Mouse (Mus musculus): ENCODE measurements at regions not wholly inside any gene's neighbourhood (a gene's known extent, or its start where the extent isn't known, plus 50 kb on each side); places are given as distances from the start of the nearest gene placed in this dataset.

GRCm38 (mm10) chr19:36181535-36181934, 61.6 kb upstream of the Ankrd1 start:
- TF ChIP-seq CTCF (IDR thresholded peaks at IDR 0.05; ENCODE audit: low read depth) (no peak), EP300 (IDR thresholded peaks at IDR 0.05; ENCODE audit: low read depth) (no peak)

Data from liver, postnatal 0 days (tissue).